Mouse (Mus musculus): ENCODE measurements around the gene Ager.

GRCm38 (mm10) chr17:34643379-34643778, 45.7 kb downstream of the Ager start:
- TF ChIP-seq CTCF (IDR thresholded peaks at IDR 0.05; ENCODE audit: low read depth): no peak
- TF ChIP-seq EP300 (IDR thresholded peaks at IDR 0.05; ENCODE audit: low read depth): no peak

Measured in liver, postnatal 0 days (tissue).